Mouse (Mus musculus): ENCODE results near the gene Echdc3. TPM values are rescaled to one million over a fixed set of nuclear protein-coding genes. Genes with fewer than 3 reads are reported as not detected.
A peak's percentile ranks its signal among the peaks of the same experiment; 100 is the strongest.

Echdc3 gene
- polyA plus RNA-seq, 1 experiment: 1.8 TPM

GRCm38 (mm10) chr2:6226361-6227058 lies 13.7 kb upstream of the Echdc3 start:
- Histone ChIP-seq H3K4me3 (ENCODE audit: extremely low read depth, insufficient read depth, insufficient read length) (no peak overlapping the region), H3K27me3 (ENCODE audit: control insufficient read depth, insufficient read depth, low read length) (no peaks in the 10 kb centered on the region), H3K27ac (ENCODE audit: insufficient read depth, low read length) (no peak overlapping the region), H3K36me3 (ENCODE audit: control insufficient read depth, insufficient read depth, low read length) (no peaks in the 10 kb centered on the region), H3K4me1 (ENCODE audit: control insufficient read depth, insufficient read depth, insufficient read length) (no peaks in the 10 kb centered on the region)
- no peak for DNase-seq (ENCODE audit: low read depth in 1 of 2, low spot score in 2 of 2)
- 85% methylated on average over 10 of the region's 10 CpGs for WGBS
- TF ChIP-seq CTCF (IDR thresholded peaks at IDR 0.05; ENCODE audit: extremely low read depth, insufficient read depth, insufficient read length, insufficient replicate concordance) (no peak), POLR2A (IDR thresholded peaks at IDR 0.05; ENCODE audit: low read depth, low read length) (no peak)

- Histone ChIP-seq H3K27ac (ENCODE audit: insufficient read depth, low read length) (no peak overlapping the region), H3K27me3 (ENCODE audit: control insufficient read depth, insufficient read depth, low read length) (no peaks in the 10 kb centered on the region), H3K36me3 (ENCODE audit: control insufficient read depth, insufficient read depth, low read length) (no peaks in the 10 kb centered on the region), H3K4me1 (ENCODE audit: control insufficient read depth, insufficient read depth, insufficient read length) (no peaks in the 10 kb centered on the region), H3K4me3 (ENCODE audit: extremely low read depth, insufficient read depth, insufficient read length) (no peak overlapping the region)
- 8% methylated on average over 4 of the region's 4 CpGs for WGBS
- TF ChIP-seq CTCF (IDR thresholded peaks at IDR 0.05; ENCODE audit: extremely low read depth, insufficient read depth, insufficient read length, insufficient replicate concordance): peak; percentile 77; the same call in 1 of the 2 replicates
- TF ChIP-seq POLR2A (IDR thresholded peaks at IDR 0.05; ENCODE audit: low read depth, low read length): no peak
- peak; percentile 67 to 81 for DNase-seq (ENCODE audit: low read depth in 1 of 2, low spot score in 2 of 2)
Measured at GRCm38 (mm10) chr2:6220141-6220805, 7.4 kb upstream of the Echdc3 start.

- H3K27me3 ChIP-seq (ENCODE audit: control insufficient read depth, insufficient read depth, low read length): no peaks in the 10 kb centered on the region
- peak overlapping the region; percentile 8; the same call in 1 of the 2 replicates for H3K4me3 ChIP-seq (ENCODE audit: extremely low read depth, insufficient read depth, insufficient read length)
- H3K4me1 ChIP-seq (ENCODE audit: control insufficient read depth, insufficient read depth, insufficient read length): peaks cover 18% of the 10 kb centered on the region
- H3K27ac ChIP-seq (ENCODE audit: insufficient read depth, low read length): peak overlapping the region; percentile 36; the same call in 1 of the 2 replicates
- TF ChIP-seq POLR2A (IDR thresholded peaks at IDR 0.05; ENCODE audit: low read depth, low read length) (no peak), CTCF (IDR thresholded peaks at IDR 0.05; ENCODE audit: extremely low read depth, insufficient read depth, insufficient read length, insufficient replicate concordance) (no peak)
- no peaks in the 10 kb centered on the region for H3K36me3 ChIP-seq (ENCODE audit: control insufficient read depth, insufficient read depth, low read length)
- DNase-seq (ENCODE audit: low read depth in 1 of 2, low spot score in 2 of 2): no peak
- WGBS: 65% methylated on average over 9 of the region's 9 CpGs
Measured at GRCm38 (mm10) chr2:6212327-6212723, 508 bp downstream of the Echdc3 start.

GRCm38 (mm10) chr2:6210840-6211239 lies 2.0 kb downstream of the Echdc3 start:
- DNase-seq (ENCODE audit: low read depth in 1 of 2, low spot score in 2 of 2): no peak
- no peaks in the 10 kb centered on the region for H3K36me3 ChIP-seq (ENCODE audit: control insufficient read depth, insufficient read depth, low read length)
- TF ChIP-seq POLR2A (IDR thresholded peaks at IDR 0.05; ENCODE audit: low read depth, low read length) (no peak), CTCF (IDR thresholded peaks at IDR 0.05; ENCODE audit: extremely low read depth, insufficient read depth, insufficient read length, insufficient replicate concordance) (no peak)
- H3K4me1 ChIP-seq (ENCODE audit: control insufficient read depth, insufficient read depth, insufficient read length): peaks cover 18% of the 10 kb centered on the region
- no peak overlapping the region for H3K27ac ChIP-seq (ENCODE audit: insufficient read depth, low read length)
- H3K4me3 ChIP-seq (ENCODE audit: extremely low read depth, insufficient read depth, insufficient read length): no peak overlapping the region
- no peaks in the 10 kb centered on the region for H3K27me3 ChIP-seq (ENCODE audit: control insufficient read depth, insufficient read depth, low read length)
- 87% methylated on average over 6 of the region's 6 CpGs for WGBS

GRCm38 (mm10) chr2:6209746-6210145 lies 3.1 kb downstream of the Echdc3 start:
- no peak for TF ChIP-seq CTCF (IDR thresholded peaks at IDR 0.05; ENCODE audit: extremely low read depth, insufficient read depth, insufficient read length, insufficient replicate concordance)
- TF ChIP-seq POLR2A (IDR thresholded peaks at IDR 0.05; ENCODE audit: low read depth, low read length): no peak
- no peaks in the 10 kb centered on the region for H3K27me3 ChIP-seq (ENCODE audit: control insufficient read depth, insufficient read depth, low read length)
- H3K4me1 ChIP-seq (ENCODE audit: control insufficient read depth, insufficient read depth, insufficient read length): peaks cover 18% of the 10 kb centered on the region
- H3K36me3 ChIP-seq (ENCODE audit: control insufficient read depth, insufficient read depth, low read length): no peaks in the 10 kb centered on the region
- peak overlapping the region; percentile 19; the same call in 1 of the 2 replicates for H3K27ac ChIP-seq (ENCODE audit: insufficient read depth, low read length)
- peak in 1 of 2 experiments; percentile 43 for DNase-seq (ENCODE audit: low read depth in 1 of 2, low spot score in 2 of 2)
- no peak overlapping the region for H3K4me3 ChIP-seq (ENCODE audit: extremely low read depth, insufficient read depth, insufficient read length)
- 72% methylated on average over 3 of the region's 3 CpGs for WGBS

GRCm38 (mm10) chr2:6209116-6209515 lies 3.7 kb downstream of the Echdc3 start:
- 33% methylated on average over 11 of the region's 11 CpGs for WGBS
- Histone ChIP-seq H3K27me3 (ENCODE audit: control insufficient read depth, insufficient read depth, low read length) (no peaks in the 10 kb centered on the region), H3K27ac (ENCODE audit: insufficient read depth, low read length) (peak overlapping the region; percentile 56), H3K36me3 (ENCODE audit: control insufficient read depth, insufficient read depth, low read length) (no peaks in the 10 kb centered on the region), H3K4me3 (ENCODE audit: extremely low read depth, insufficient read depth, insufficient read length) (no peak overlapping the region), H3K4me1 (ENCODE audit: control insufficient read depth, insufficient read depth, insufficient read length) (peaks cover 18% of the 10 kb centered on the region)
- DNase-seq (ENCODE audit: low read depth in 1 of 2, low spot score in 2 of 2): peak in 1 of 2 experiments; percentile 16
- TF ChIP-seq CTCF (IDR thresholded peaks at IDR 0.05; ENCODE audit: extremely low read depth, insufficient read depth, insufficient read length, insufficient replicate concordance) (no peak), POLR2A (IDR thresholded peaks at IDR 0.05; ENCODE audit: low read depth, low read length) (no peak)

GRCm38 (mm10) chr2:6207736-6208135 lies 5.1 kb downstream of the Echdc3 start:
- no peak for TF ChIP-seq CTCF (IDR thresholded peaks at IDR 0.05; ENCODE audit: extremely low read depth, insufficient read depth, insufficient read length, insufficient replicate concordance)
- TF ChIP-seq POLR2A (IDR thresholded peaks at IDR 0.05; ENCODE audit: low read depth, low read length): no peak

More at GRCm38 (mm10) chr2:6207736-6208135, 5.1 kb downstream of the Echdc3 start:
- no peaks in the 10 kb centered on the region for H3K27me3 ChIP-seq (ENCODE audit: control insufficient read depth, insufficient read depth, low read length)
- H3K4me3 ChIP-seq (ENCODE audit: extremely low read depth, insufficient read depth, insufficient read length): no peak overlapping the region
- no peak overlapping the region for H3K27ac ChIP-seq (ENCODE audit: insufficient read depth, low read length)
- H3K36me3 ChIP-seq (ENCODE audit: control insufficient read depth, insufficient read depth, low read length): no peaks in the 10 kb centered on the region
- WGBS: 84% methylated on average over 2 of the region's 2 CpGs
- H3K4me1 ChIP-seq (ENCODE audit: control insufficient read depth, insufficient read depth, insufficient read length): peaks cover 17% of the 10 kb centered on the region
- DNase-seq (ENCODE audit: low read depth in 1 of 2, low spot score in 2 of 2): no peak

Measured in spleen, adult 2 months (tissue).